20 mouse cellular contexts compared by ENCODE assay signal in genomic region chr5:125505968-125506367, GRCm38 (mm10). TPM values are rescaled to one million over a fixed set of nuclear protein-coding genes. Genes with fewer than 3 reads are reported as not detected.
A peak's percentile ranks its signal among the peaks of the same experiment; 100 is the strongest.
DNase-seq lines count a peak whose midpoint lies in the region; ATAC-seq lines count a peak whose summit lies in the region.
"Had no signal": no experiment of that assay in that cellular context is flagged by ENCODE, and none has a peak within 500 bp of the region (broad histone marks: within the 10 kb centered on the region; RNA-seq: fewer than 3 reads in every experiment).

No protein-coding gene starts in this region.

- H3K27ac ChIP-seq in hindbrain, embryonic 14.5 days: peak overlapping the region; percentile 43; the same call in 1 of the 2 replicates
- no peak overlapping the region for H3K27ac ChIP-seq in hindbrain, embryonic 16.5 days (ENCODE audit: low read depth, low read length)
- H3K27ac ChIP-seq: forebrain, embryonic 13.5 days; liver, embryonic 14.5 days; midbrain, embryonic 13.5 days had no signal

- H3K4me2 ChIP-seq in hindbrain, embryonic 14.5 days (replicated peaks): no peak overlapping the region
- no peak overlapping the region for H3K4me2 ChIP-seq in hindbrain, embryonic 16.5 days (ENCODE audit: low read length)
- H3K4me2 ChIP-seq: forebrain, embryonic 13.5 days; heart, embryonic 11.5 days; lung, embryonic 14.5 days; midbrain, embryonic 13.5 days had no signal

- ATAC-seq in hindbrain, embryonic 14.5 days (ENCODE audit: low FRiP score): no peak
- ATAC-seq in hindbrain, embryonic 16.5 days: no peak
- ATAC-seq: forebrain, embryonic 13.5 days; intestine, embryonic 16.5 days; midbrain, embryonic 13.5 days had no signal

- H3K9me3 ChIP-seq in hindbrain, embryonic 14.5 days (ENCODE audit: control insufficient read depth, low read length): no peaks in the 10 kb centered on the region
- H3K9me3 ChIP-seq in hindbrain, embryonic 16.5 days (ENCODE audit: control insufficient read depth, low read length): no peaks in the 10 kb centered on the region
- H3K9me3 ChIP-seq: forebrain, embryonic 13.5 days; midbrain, embryonic 13.5 days had no signal

- no peak overlapping the region for H3K9ac ChIP-seq in hindbrain, embryonic 14.5 days
- no peak overlapping the region for H3K9ac ChIP-seq in hindbrain, embryonic 16.5 days (ENCODE audit: low read depth, low read length)
- H3K9ac ChIP-seq: forebrain, embryonic 13.5 days; liver, embryonic 14.5 days; lung, embryonic 14.5 days; midbrain, embryonic 13.5 days had no signal

- WGBS in hindbrain, embryonic 14.5 days: 59% methylated on average over 15 of the region's 15 CpGs
- WGBS in hindbrain, embryonic 16.5 days: 59% methylated on average over 15 of the region's 15 CpGs

- H3K4me1 ChIP-seq in hindbrain, embryonic 14.5 days (replicated peaks; ENCODE audit: control insufficient read depth, insufficient read depth, low read length): no peaks in the 10 kb centered on the region
- no peaks in the 10 kb centered on the region for H3K4me1 ChIP-seq in hindbrain, embryonic 16.5 days (ENCODE audit: control insufficient read depth, insufficient read depth, low read depth, low read length)

- H3K4me3 ChIP-seq in hindbrain, embryonic 14.5 days (replicated peaks; ENCODE audit: low read length): no peak overlapping the region
- H3K4me3 ChIP-seq in hindbrain, embryonic 16.5 days (ENCODE audit: low read length): no peak overlapping the region
- H3K4me3 ChIP-seq: forebrain, embryonic 13.5 days; midbrain, embryonic 13.5 days had no signal

- H3K27me3 ChIP-seq in hindbrain, embryonic 14.5 days (ENCODE audit: control insufficient read depth, insufficient read depth, low read length): no peaks in the 10 kb centered on the region
- H3K27me3 ChIP-seq in hindbrain, embryonic 16.5 days (replicated peaks; ENCODE audit: control insufficient read depth, insufficient read depth, low read length): no peaks in the 10 kb centered on the region
- H3K27me3 ChIP-seq: forebrain, embryonic 13.5 days; midbrain, embryonic 13.5 days had no signal

- DNase-seq in hindbrain, embryonic 14.5 days (ENCODE audit: low spot score): no peak
- peak; percentile 60 to 75 for DNase-seq in left cerebral cortex, adult 18-20 months (ENCODE audit: low spot score in 2 of 2)
- no peak for DNase-seq in left cerebral cortex, adult 11 months (ENCODE audit: low spot score)
- peak; percentile 67 for DNase-seq in brain, adult 2 months (ENCODE audit: low read depth, low spot score)
- DNase-seq in layer of hippocampus, postnatal 36 days: peak; percentile 49 to 56
- DNase-seq in testis, postnatal 10 days (ENCODE audit: low spot score): no peak
- DNase-seq: adrenal gland, postnatal 25 days; cerebellum, adult 9-10 months; gastrocnemius, postnatal 10 days; kidney, adult 9 months; lung, embryonic 14.5 days; spleen, adult 18-20 months had no signal

- H3K36me3 ChIP-seq in hindbrain, embryonic 14.5 days (replicated peaks; ENCODE audit: control insufficient read depth, insufficient read depth): peaks cover 56% of the 10 kb centered on the region
- H3K36me3 ChIP-seq in hindbrain, embryonic 16.5 days (ENCODE audit: control insufficient read depth, insufficient read depth, low read length): peaks cover 25% of the 10 kb centered on the region

RNA-seq across cellular contexts. Expression of gene Tmem132b, which starts 25.6 kb away (rescaled TPM):
- 6.3 and 7.9 TPM in 2 replicates for polyA plus RNA-seq in hindbrain, embryonic 14.5 days (2014; fragmentation: Nextera tagmentation; extraction: Ambion mirVana)
- polyA plus RNA-seq in hindbrain, embryonic 16.5 days (2015; fragmentation: Nextera tagmentation; extraction: Ambion mirVana): 3.9 and 4.2 TPM in 2 replicates
- total RNA-seq in left cerebral cortex, adult 18-20 months (2021): 100 to 1,000 TPM; 116 to 123 TPM
- total RNA-seq in layer of hippocampus, postnatal 36 days (2021): 100 to 1,000 TPM; 114 to 131 TPM
- total RNA-seq: granulocyte monocyte progenitor cell, adult 5-6 weeks had no signal
- polyA plus RNA-seq: heart, postnatal 0 days; liver, embryonic 14.5 days; lung, embryonic 14.5 days had no signal

RNA-seq across cellular contexts. Expression of gene Aacs, which starts 30.4 kb away (rescaled TPM):
- polyA plus RNA-seq in hindbrain, embryonic 14.5 days (2014; fragmentation: Nextera tagmentation; extraction: Ambion mirVana): 75.5 and 98.4 TPM in 2 replicates
- 113 and 123 TPM in 2 replicates for polyA plus RNA-seq in hindbrain, embryonic 16.5 days (2015; fragmentation: Nextera tagmentation; extraction: Ambion mirVana)
- 10 to 100 TPM; 45.7 to 49.5 TPM for total RNA-seq in left cerebral cortex, adult 18-20 months (2021)
- 10 to 100 TPM; 53.9 to 56.1 TPM for total RNA-seq in layer of hippocampus, postnatal 36 days (2021)

Comparison
In these comparisons a context has a peak if more than half of its experiments do, and no peak if none do; other contexts are left out.
1. DNase-seq: peak in left cerebral cortex, adult 18-20 months (2 of 2), brain, adult 2 months (single experiment) and layer of hippocampus, postnatal 36 days (2 of 2); none in hindbrain, embryonic 14.5 days (single experiment), left cerebral cortex, adult 11 months (single experiment) and testis, postnatal 10 days (single experiment).